Mouse (Mus musculus) thymus, postnatal 14 days (tissue): ENCODE measurements around the gene Cbs.

Experiments
- DNase-seq: peaks from one replicate; pipeline ENCODE4 v3.0.0; 2021

The Cbs gene

GRCm38 (mm10) chr17:31583185-31583584 is 53.9 kb downstream of the Cbs start:
- DNase-seq, result no peak

GRCm38 (mm10) chr17:31580344-31580743 is 56.7 kb downstream of the Cbs start:
- DNase-seq, result no peak

GRCm38 (mm10) chr17:31576394-31577175 is 60.5 kb downstream of the Cbs start:
- DNase-seq, result no peak

- DNase-seq, result no peak
Measured at GRCm38 (mm10) chr17:31574662-31575061, 62.4 kb downstream of the Cbs start.

- DNase-seq, result no peak
Measured at GRCm38 (mm10) chr17:31571689-31572088, 65.3 kb downstream of the Cbs start.

GRCm38 (mm10) chr17:31570321-31570925 is 66.6 kb downstream of the Cbs start:
- DNase-seq, result peak; percentile 48

GRCm38 (mm10) chr17:31569756-31570155 is 67.3 kb downstream of the Cbs start:
- no peak for DNase-seq

GRCm38 (mm10) chr17:31566276-31566675 is 70.8 kb downstream of the Cbs start:
- no peak for DNase-seq

GRCm38 (mm10) chr17:31565141-31566056 is 71.6 kb downstream of the Cbs start:
- peak; percentile 89 for DNase-seq

- DNase-seq, result no peak
Measured at GRCm38 (mm10) chr17:31564858-31565140, 72.2 kb downstream of the Cbs start.

- peak; percentile 100 for DNase-seq
Measured at GRCm38 (mm10) chr17:31564015-31564857, 72.8 kb downstream of the Cbs start, which contains the start of gene Pknox1. TSS of gene Pknox1 (plus strand) at chr17:31564734.

GRCm38 (mm10) chr17:31563632-31564014 is 73.4 kb downstream of the Cbs start:
- peak; percentile 64 for DNase-seq

GRCm38 (mm10) chr17:31559021-31559789 is 77.8 kb downstream of the Cbs start:
- no peak for DNase-seq
